Mouse (Mus musculus) heart, embryonic 14.5 days (tissue): ENCODE measurements around the gene Tfcp2l1. TPM values are rescaled to one million over a fixed set of nuclear protein-coding genes. Genes with fewer than 3 reads are reported as not detected.

ENCODE experiments used
- ATAC-seq: fragments of 200-750 bp; cut with Nextera tagmentation; 2 replicates; pipeline ENCODE4 v1.8.0; 2017; ENCODE audit warnings: low read depth, moderate TSS enrichment; ENCODE audit not compliant: insufficient number of reproducible peaks, insufficient read depth, low FRiP score
- H3K27ac ChIP-seq, 2 experiments: fragments of 200-500 bp in 1 of 2; fragments of 300-500 bp in 1 of 2; sonication (generic) in 1 of 2; replicated peaks in 1 of 2; 2 replicates each; pipeline ENCODE4 v1.5.1; 2012 to 2014; ENCODE audit warnings: low read depth in 2 of 2, low read length in 2 of 2, control low read depth in 1 of 2, mild to moderate bottlenecking in 1 of 2, mixed read lengths in 1 of 2; ENCODE audit not compliant: control insufficient read depth in 1 of 2, insufficient read depth in 1 of 2
- H3K27me3 ChIP-seq: fragments of 300-500 bp; sonication (generic); 2 replicates; pipeline ENCODE4 v1.6.1; 2014; ENCODE audit warnings: mild to moderate bottlenecking, low read length, control low read depth; ENCODE audit not compliant: control insufficient read depth, insufficient read depth
- H3K36me3 ChIP-seq: fragments of 300-500 bp; sonication (generic); 2 replicates; pipeline ENCODE4 v1.6.1; 2014; ENCODE audit warnings: mild to moderate bottlenecking, control low read depth, low read length, mixed read lengths; ENCODE audit not compliant: control insufficient read depth, insufficient read depth
- H3K4me1 ChIP-seq, 2 experiments: fragments of 200-500 bp in 1 of 2; fragments of 300-500 bp in 1 of 2; sonication (generic) in 1 of 2; 2 replicates each; pipeline ENCODE4 v1.6.1; 2012 to 2014; ENCODE audit warnings: low read length in 2 of 2, control low read depth in 1 of 2, mixed read lengths in 1 of 2; ENCODE audit not compliant: control insufficient read depth in 2 of 2, insufficient read depth in 2 of 2
- H3K4me2 ChIP-seq: fragments of 300-500 bp; sonication (generic); 2 replicates; pipeline ENCODE4 v1.6.1; 2014; ENCODE audit warnings: mild to moderate bottlenecking, low read length
- H3K4me3 ChIP-seq, 2 experiments: fragments of 200-500 bp in 1 of 2; fragments of 300-500 bp in 1 of 2; sonication (generic) in 1 of 2; 2 replicates each; pipeline ENCODE4 v1.5.1; 2012 to 2014; ENCODE audit warnings: low read length in 2 of 2, mild to moderate bottlenecking in 2 of 2, control low read depth in 1 of 2, low read depth in 1 of 2, moderate library complexity in 1 of 2; ENCODE audit not compliant: control insufficient read depth in 1 of 2, insufficient read depth in 1 of 2
- H3K9ac ChIP-seq: fragments of 300-500 bp; sonication (generic); 2 replicates; pipeline ENCODE4 v1.6.1; 2014; ENCODE audit warnings: mild to moderate bottlenecking, low read length
- H3K9me3 ChIP-seq: fragments of 300-500 bp; sonication (generic); 2 replicates; pipeline ENCODE4 v1.6.1; 2016; ENCODE audit warnings: low read length, control low read depth; ENCODE audit not compliant: control insufficient read depth
- WGBS: fragments of 180-500 bp; shearing (Covaris S2); extraction: QIAGEN DNeasy Blood & Tissue Kit; methylation state at CpG from one replicate; pipeline ENCODE4 v1.1.7; 2014; 5-methylcytosine and 5-hydroxymethylcytosine counted together
- polyA plus RNA-seq: library from polyadenylated mRNA; unstranded; fragments of >200 nt; fragmentation: Nextera tagmentation; extraction: Ambion mirVana; gene quantifications from 2 replicates; pipeline ENCODE4 v1.2.1, GENCODE M21; 2014

Tfcp2l1 gene
- polyA plus RNA-seq, 1 experiment from 2014 or later = 1.3 TPM

DNA sequence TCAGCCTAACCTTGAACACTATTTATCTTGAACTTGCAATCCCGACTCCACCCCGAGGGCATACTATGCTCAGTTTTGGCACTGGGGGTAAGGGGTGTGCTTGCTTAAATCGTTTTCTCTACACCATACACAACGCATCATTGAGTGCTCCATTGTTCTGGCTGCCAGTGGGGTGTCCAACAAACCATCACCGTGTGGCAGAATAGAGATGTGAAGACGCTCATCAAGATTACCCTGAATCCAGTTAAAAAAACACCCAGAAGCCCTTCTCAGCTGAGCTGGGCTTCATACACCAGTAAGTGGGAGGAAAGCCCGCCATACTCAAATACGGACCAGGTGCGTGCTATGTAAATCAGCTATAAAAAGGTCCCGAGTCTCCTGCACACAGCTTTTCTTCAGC lies 60.0 kb downstream of the Tfcp2l1 start:
- Histone ChIP-seq H3K36me3 (no peaks in the 10 kb centered on the region), H3K4me2 (no peak overlapping the region), H3K4me3 (no peak overlapping the region), H3K9me3 (no peaks in the 10 kb centered on the region), H3K4me1 (peaks cover 5 to 6% of the 10 kb centered on the region in 2 experiments; a peak in 3 of 4 replicates), H3K27ac (no peak overlapping the region), H3K9ac (no peak overlapping the region), H3K27me3 (no peaks in the 10 kb centered on the region)
- no peak for ATAC-seq
- 83% methylated on average over 10 of the region's 10 CpGs for WGBS

- H3K4me2 ChIP-seq = no peak overlapping the region
- ATAC-seq = no peak
- H3K4me1 ChIP-seq = peaks cover 5 to 6% of the 10 kb centered on the region in 2 experiments; a peak in 3 of 4 replicates
- no peaks in the 10 kb centered on the region for H3K9me3 ChIP-seq
- no peak overlapping the region for H3K9ac ChIP-seq
- peak overlapping the region; percentile 30 to 57; a peak in 3 of 4 replicates for H3K27ac ChIP-seq
- 26% methylated on average over 5 of the region's 5 CpGs for WGBS
- no peaks in the 10 kb centered on the region for H3K36me3 ChIP-seq
- H3K4me3 ChIP-seq = no peak overlapping the region
- H3K27me3 ChIP-seq = no peaks in the 10 kb centered on the region
Measured at GRCm38 (mm10) chr1:118689830-118690229, 62.1 kb downstream of the Tfcp2l1 start.

DNA sequence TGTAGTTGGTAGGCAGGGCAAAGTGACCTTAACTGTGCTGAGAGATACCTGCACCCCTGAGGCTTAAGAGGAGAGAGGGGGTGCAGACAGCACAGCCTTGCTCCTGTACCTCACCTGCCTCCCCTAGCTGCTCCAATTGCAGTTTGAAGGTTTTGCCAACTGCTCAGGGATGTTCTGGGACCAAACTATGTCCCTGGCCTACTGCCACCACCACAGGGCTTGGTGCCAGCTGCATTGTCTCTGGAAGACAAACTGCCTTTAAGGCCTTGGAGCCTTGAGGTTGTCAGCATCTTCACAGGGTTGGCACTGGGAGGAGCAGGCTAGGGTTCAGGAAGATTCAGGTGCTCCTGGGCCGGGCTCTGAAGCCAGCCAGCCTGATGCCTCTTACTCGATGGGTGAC lies 66.7 kb downstream of the Tfcp2l1 start:
- H3K27ac ChIP-seq = no peak overlapping the region
- H3K9me3 ChIP-seq = no peaks in the 10 kb centered on the region
- H3K4me3 ChIP-seq = no peak overlapping the region
- WGBS = 72% methylated on average over 2 of the region's 2 CpGs
- peaks cover 5 to 6% of the 10 kb centered on the region in 2 experiments; a peak in 3 of 4 replicates for H3K4me1 ChIP-seq
- H3K27me3 ChIP-seq = no peaks in the 10 kb centered on the region
- H3K4me2 ChIP-seq = no peak overlapping the region
- no peak overlapping the region for H3K9ac ChIP-seq
- no peaks in the 10 kb centered on the region for H3K36me3 ChIP-seq
- no peak for ATAC-seq

DNA sequence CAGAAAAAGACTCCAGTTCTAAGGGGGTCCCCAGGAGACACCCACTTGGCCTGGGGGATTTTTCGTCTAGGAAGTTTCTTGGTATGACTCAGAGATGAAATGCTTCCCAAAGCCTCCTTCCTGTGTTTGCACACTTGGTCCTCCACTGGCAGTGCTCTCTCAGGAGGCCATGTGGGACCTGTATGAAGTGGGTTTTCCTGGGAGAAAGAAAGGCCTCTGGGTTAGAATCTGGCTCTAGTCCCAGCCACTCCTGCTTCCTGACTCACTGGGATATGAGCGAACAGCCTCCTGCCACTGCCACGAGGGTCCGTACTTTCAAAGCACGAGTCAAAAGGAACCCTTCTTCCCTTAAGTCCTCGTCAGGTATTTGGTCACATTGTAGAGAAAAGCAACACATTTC lies 70.2 kb downstream of the Tfcp2l1 start:
- H3K9me3 ChIP-seq = no peaks in the 10 kb centered on the region
- H3K4me1 ChIP-seq = no peaks in the 10 kb centered on the region
- no peak overlapping the region for H3K9ac ChIP-seq
- no peak overlapping the region for H3K4me2 ChIP-seq
- H3K27ac ChIP-seq = no peak overlapping the region
- H3K4me3 ChIP-seq = no peak overlapping the region
- no peaks in the 10 kb centered on the region for H3K27me3 ChIP-seq
- no peaks in the 10 kb centered on the region for H3K36me3 ChIP-seq
- WGBS = 55% methylated on average over 6 of the region's 6 CpGs
- no peak for ATAC-seq

DNA sequence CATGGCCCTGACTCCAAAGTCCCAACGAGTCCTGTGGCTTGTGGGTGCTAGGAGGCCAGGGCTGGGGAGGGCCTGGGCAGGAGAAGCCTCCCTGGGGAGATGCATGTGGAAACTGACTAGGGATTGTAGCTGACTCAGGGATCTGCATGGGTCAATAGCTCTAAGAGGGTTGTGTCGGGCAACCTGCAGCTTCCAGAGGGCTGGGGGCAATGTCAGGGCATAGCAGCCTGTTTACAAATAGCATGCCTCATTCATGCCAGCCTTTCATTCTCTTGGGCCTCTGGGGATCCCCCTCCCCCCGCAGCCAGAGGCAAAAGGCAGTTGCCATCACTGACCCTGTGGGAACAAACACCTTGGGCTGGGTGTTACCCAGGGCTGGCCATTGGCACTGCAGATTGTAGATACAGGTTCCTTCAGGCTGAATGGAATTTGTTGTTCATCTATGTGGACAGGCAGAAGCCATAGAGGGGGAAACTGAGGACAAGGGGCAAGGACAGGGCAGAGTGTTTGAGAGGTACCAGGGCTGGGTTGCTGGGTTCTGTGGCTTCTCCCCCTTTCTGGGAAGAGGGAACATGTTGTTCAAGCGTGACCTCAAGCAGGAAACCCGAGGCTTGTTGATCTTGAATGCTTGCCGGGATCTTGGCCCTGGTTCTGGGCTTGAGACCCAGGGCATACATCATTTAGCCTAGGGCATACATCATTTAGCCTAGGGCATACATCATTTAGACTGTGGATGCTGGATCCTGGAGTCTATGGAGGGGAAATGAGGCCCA lies 71.6 kb downstream of the Tfcp2l1 start:
- H3K4me2 ChIP-seq = no peak overlapping the region
- WGBS = 68% methylated on average over 6 of the region's 6 CpGs

DNA sequence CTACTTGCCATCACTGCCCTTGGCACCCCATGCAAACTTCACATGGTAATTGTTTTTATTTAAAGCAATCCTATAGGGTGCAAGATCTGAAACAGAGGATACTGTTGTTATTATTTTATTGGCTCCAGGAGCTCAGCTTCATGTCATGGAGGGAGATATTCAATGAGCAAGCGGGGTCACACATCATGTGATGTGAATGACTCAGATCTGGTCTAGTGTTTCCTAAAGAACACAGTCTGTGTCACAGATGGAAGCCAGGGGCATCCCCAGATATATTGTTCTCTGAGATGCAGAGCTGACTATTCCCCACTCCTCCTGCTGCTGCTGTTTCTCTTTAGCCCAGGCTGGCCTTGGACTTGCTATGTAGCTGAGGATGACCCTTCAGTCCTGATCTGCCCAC lies 72.2 kb downstream of the Tfcp2l1 start:
- no peak overlapping the region for H3K4me2 ChIP-seq
- WGBS = 88% methylated on average over 1 of the region's 1 CpGs
- no peaks in the 10 kb centered on the region for H3K4me1 ChIP-seq
- no peak overlapping the region for H3K4me3 ChIP-seq
- H3K27me3 ChIP-seq = no peaks in the 10 kb centered on the region
- H3K9ac ChIP-seq = no peak overlapping the region
- no peaks in the 10 kb centered on the region for H3K9me3 ChIP-seq
- H3K27ac ChIP-seq = no peak overlapping the region
- ATAC-seq = no peak
- H3K36me3 ChIP-seq = no peaks in the 10 kb centered on the region

More for the DNA sequence above, 71.6 kb downstream of the Tfcp2l1 start:
- Histone ChIP-seq H3K36me3 (no peaks in the 10 kb centered on the region), H3K9ac (no peak overlapping the region), H3K27ac (no peak overlapping the region), H3K9me3 (no peaks in the 10 kb centered on the region), H3K4me1 (no peaks in the 10 kb centered on the region), H3K4me3 (no peak overlapping the region), H3K27me3 (no peaks in the 10 kb centered on the region)
- no peak for ATAC-seq

GRCm38 (mm10) chr1:118711606-118712005 lies 83.9 kb downstream of the Tfcp2l1 start:
- Histone ChIP-seq H3K27ac (no peak overlapping the region), H3K4me3 (no peak overlapping the region), H3K4me1 (no peaks in the 10 kb centered on the region), H3K9ac (no peak overlapping the region), H3K36me3 (no peaks in the 10 kb centered on the region), H3K9me3 (no peaks in the 10 kb centered on the region), H3K27me3 (no peaks in the 10 kb centered on the region), H3K4me2 (no peak overlapping the region)
- no peak for ATAC-seq
- WGBS = 82% methylated on average over 4 of the region's 4 CpGs

GRCm38 (mm10) chr1:118716225-118716624 lies 88.5 kb downstream of the Tfcp2l1 start:
- no peaks in the 10 kb centered on the region for H3K4me1 ChIP-seq
- no peaks in the 10 kb centered on the region for H3K9me3 ChIP-seq
- H3K27me3 ChIP-seq = no peaks in the 10 kb centered on the region
- no peaks in the 10 kb centered on the region for H3K36me3 ChIP-seq
- H3K4me2 ChIP-seq = no peak overlapping the region
- whole genome bisulfite sequencing = 49% methylated on average over 1 of the region's 1 CpGs
- no peak overlapping the region for H3K4me3 ChIP-seq
- H3K27ac ChIP-seq = no peak overlapping the region
- no peak for ATAC-seq
- H3K9ac ChIP-seq = no peak overlapping the region
